Mouse (Mus musculus): Measurements from ENCODE around the gene Cdk5rap1.

DNA sequence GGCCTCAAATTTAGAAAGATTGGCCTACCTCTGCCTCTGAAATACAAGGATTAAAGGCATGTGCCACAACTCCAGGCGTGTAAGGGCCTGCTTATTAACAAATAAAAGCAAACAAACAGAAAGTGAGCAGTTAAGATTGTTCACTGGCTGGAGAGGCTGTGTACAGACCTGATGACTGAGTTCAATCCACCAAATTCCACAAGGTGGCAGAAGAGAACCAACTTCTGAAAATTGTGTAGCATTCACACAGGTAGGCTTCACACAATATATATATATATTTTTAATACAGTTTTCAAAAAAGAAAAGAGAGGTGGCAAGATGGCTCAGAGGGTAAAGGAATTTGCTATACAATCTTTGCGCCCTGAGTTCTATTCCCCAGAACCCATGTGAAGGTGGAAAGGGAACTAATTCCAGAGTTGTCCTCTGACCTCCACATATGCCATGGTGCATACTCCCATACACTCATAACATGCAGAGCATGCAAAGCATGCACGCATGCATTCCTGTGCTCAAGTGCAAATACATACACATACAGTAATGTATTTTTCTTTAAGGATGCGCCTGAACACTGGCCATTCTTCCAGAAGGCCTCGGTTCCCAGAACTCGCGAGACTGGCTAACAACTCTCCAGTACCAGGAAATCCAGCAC, 39.3 kb upstream of the Cdk5rap1 start:
- TF ChIP-seq CTCF (IDR thresholded peaks at IDR 0.05; ENCODE audit: control insufficient read depth, insufficient read depth, low read length) (no peak), POLR2A (IDR thresholded peaks at IDR 0.05; ENCODE audit: borderline replicate concordance, control insufficient read depth, low read depth, low read length) (no peak)

Measured in bone marrow, adult 2 months (tissue).